Mouse (Mus musculus): ENCODE results near the gene Slc26a3. TPM values are rescaled to one million over a fixed set of nuclear protein-coding genes. Genes with fewer than 3 reads are reported as not detected.
A peak's percentile ranks its signal among the peaks of the same experiment; 100 is the strongest.
"Not testable (repeated sequence)": the region's sequence is repeated elsewhere in the genome, so short reads cannot be mapped to it uniquely, and the experiment has no call there.

The Slc26a3 gene
- polyA plus RNA-seq, 1 experiment from 2014 or later, result 0.05 TPM

DNA sequence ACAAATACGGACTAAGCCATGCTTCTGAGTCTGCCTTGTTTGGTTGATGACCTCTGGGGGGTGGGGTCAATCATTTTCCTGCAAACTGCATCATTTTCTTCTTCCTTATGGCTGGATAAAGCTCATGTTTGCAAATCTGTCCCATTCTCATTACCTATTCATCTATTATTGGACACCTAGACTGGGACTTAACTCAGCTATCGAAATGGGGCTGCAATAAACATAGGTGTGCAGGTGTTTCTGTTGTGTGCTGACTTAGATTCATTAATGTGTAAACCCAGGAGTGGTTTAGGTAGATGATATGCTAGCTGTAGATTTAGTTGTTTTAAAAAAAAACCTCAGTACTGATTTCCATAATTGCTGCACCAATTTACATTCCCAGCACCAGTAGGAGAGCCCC is 48.9 kb downstream of the Slc26a3 start:
- WGBS, result 72% methylated on average over 2 of the region's 2 CpGs

GRCm38 (mm10) chr12:31444131-31444546 is 53.5 kb downstream of the Slc26a3 start:
- peak; percentile 64 for ATAC-seq (replicated peaks; ENCODE audit: low FRiP score)
- Histone ChIP-seq H3K4me3 (replicated peaks) (peak overlapping the region; percentile 19; the same call in 1 of the 2 replicates), H3K36me3 (no peaks in the 10 kb centered on the region), H3K9ac (no peak overlapping the region), H3K4me1 (0 out of 2 replicates have a peak, but pooled peaks cover 6% of the 10 kb centered on the region), H3K4me2 (peak overlapping the region; percentile 56), H3K27me3 (0 out of 2 replicates have a peak, but pooled peaks cover 8% of the 10 kb centered on the region), H3K27ac (no peak overlapping the region), H3K9me3 (replicated peaks) (no peaks in the 10 kb centered on the region)
- WGBS, result under 1% methylated on average over 11 of the region's 11 CpGs

More for the DNA sequence above, 48.9 kb downstream of the Slc26a3 start:
- Histone ChIP-seq H3K27me3 (0 out of 2 replicates have a peak, but pooled peaks cover 8% of the 10 kb centered on the region), H3K4me1 (0 out of 2 replicates have a peak, but pooled peaks cover 6% of the 10 kb centered on the region), H3K36me3 (no peaks in the 10 kb centered on the region), H3K4me2 (no peak overlapping the region), H3K4me3 (replicated peaks) (no peak overlapping the region), H3K9me3 (replicated peaks) (no peaks in the 10 kb centered on the region), H3K27ac (no peak overlapping the region), H3K9ac (no peak overlapping the region)
- ATAC-seq (replicated peaks; ENCODE audit: low FRiP score), result no peak

DNA sequence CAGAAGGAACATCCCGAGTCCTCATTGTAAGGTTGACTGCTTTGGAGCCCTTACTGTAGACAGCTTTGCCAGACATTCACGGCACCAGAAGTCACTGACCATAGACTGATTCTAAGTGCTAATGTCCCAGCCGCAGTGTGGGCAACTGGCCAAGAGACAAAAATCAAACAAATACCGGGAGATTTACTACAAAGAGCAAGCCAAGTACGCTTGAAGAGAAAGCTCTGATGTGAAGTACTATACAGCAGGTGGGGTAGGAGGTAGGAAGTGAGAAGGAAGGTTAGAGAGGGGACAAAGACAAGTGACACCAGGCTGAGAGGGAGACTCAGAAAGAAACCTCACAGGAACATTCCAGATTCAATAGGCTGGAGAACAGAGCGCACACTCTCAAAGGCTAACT is 54.2 kb downstream of the Slc26a3 start:
- no peak for ATAC-seq (replicated peaks; ENCODE audit: low FRiP score)
- WGBS, result 64% methylated on average over 6 of the region's 6 CpGs
- no peak overlapping the region for H3K4me2 ChIP-seq

GRCm38 (mm10) chr12:31449341-31449740 is 58.7 kb downstream of the Slc26a3 start:
- Histone ChIP-seq H3K9ac (no peak overlapping the region), H3K27me3 (no peaks in the 10 kb centered on the region), H3K4me1 (0 out of 2 replicates have a peak, but pooled peaks cover 1% of the 10 kb centered on the region), H3K9me3 (replicated peaks) (no peaks in the 10 kb centered on the region), H3K4me3 (replicated peaks) (no peak overlapping the region), H3K27ac (no peak overlapping the region), H3K4me2 (no peak overlapping the region), H3K36me3 (no peaks in the 10 kb centered on the region)
- no peak for ATAC-seq (replicated peaks; ENCODE audit: low FRiP score)
- 94% methylated on average over 3 of the region's 3 CpGs for WGBS

More for the DNA sequence above, 54.2 kb downstream of the Slc26a3 start:
- no peaks in the 10 kb centered on the region for H3K36me3 ChIP-seq
- no peaks in the 10 kb centered on the region for H3K9me3 ChIP-seq (replicated peaks)
- H3K27me3 ChIP-seq, result 0 out of 2 replicates have a peak, but pooled peaks cover 8% of the 10 kb centered on the region
- H3K27ac ChIP-seq, result no peak overlapping the region
- 0 out of 2 replicates have a peak, but pooled peaks cover 6% of the 10 kb centered on the region for H3K4me1 ChIP-seq
- H3K4me3 ChIP-seq (replicated peaks), result no peak overlapping the region
- no peak overlapping the region for H3K9ac ChIP-seq

DNA sequence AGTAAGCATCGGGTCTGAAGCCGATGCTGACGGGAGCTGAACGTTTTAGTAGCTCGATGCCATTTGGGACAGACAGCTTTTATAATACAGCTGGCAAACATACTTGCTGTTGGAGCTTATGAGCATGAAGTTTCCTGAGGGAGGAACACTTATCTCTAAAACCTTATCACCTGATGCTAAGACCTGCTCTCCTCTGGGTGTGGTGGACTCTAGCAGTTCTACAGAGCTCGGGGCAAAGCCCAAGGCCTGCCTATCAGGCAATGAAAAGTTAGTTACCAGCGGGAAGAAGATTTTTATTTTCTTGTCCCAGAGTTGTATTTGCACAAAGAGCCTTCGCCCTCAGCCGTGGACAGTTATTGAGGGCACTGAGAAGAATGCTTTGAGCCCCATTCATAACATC is 65.6 kb downstream of the Slc26a3 start:
- no peak for ATAC-seq (replicated peaks; ENCODE audit: low FRiP score)
- Histone ChIP-seq H3K4me1 (no peaks in the 10 kb centered on the region), H3K27me3 (no peaks in the 10 kb centered on the region), H3K4me2 (no peak overlapping the region), H3K4me3 (replicated peaks) (no peak overlapping the region), H3K36me3 (no peaks in the 10 kb centered on the region), H3K9me3 (replicated peaks) (no peaks in the 10 kb centered on the region), H3K27ac (no peak overlapping the region), H3K9ac (no peak overlapping the region)
- 88% methylated on average over 9 of the region's 9 CpGs for WGBS

DNA sequence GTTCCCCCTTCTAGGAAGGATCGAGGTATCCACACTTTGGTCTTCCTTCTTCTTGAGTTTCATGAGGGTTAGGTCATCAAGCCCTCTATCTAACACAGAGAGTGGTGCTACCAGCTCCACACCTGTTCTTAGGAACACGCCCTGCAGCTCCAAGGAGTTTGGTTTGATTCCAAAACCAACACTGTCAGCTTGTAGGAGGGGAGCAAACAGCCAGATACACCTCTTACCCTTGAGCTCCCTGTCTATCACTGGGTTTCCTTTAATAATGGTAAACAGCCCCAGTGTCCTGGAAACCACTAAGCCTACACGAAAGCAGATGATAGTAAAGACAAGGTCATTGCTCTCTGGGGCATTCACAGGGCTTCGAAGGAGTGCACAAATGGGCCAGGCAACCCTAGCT is 67.8 kb downstream of the Slc26a3 start:
- Histone ChIP-seq H3K4me3 (replicated peaks) (no peak overlapping the region), H3K9ac (no peak overlapping the region), H3K4me1 (no peaks in the 10 kb centered on the region), H3K4me2 (no peak overlapping the region), H3K9me3 (replicated peaks) (no peaks in the 10 kb centered on the region), H3K36me3 (no peaks in the 10 kb centered on the region), H3K27me3 (no peaks in the 10 kb centered on the region), H3K27ac (no peak overlapping the region)
- 74% methylated on average over 4 of the region's 4 CpGs for WGBS
- ATAC-seq (replicated peaks; ENCODE audit: low FRiP score), result no peak

DNA sequence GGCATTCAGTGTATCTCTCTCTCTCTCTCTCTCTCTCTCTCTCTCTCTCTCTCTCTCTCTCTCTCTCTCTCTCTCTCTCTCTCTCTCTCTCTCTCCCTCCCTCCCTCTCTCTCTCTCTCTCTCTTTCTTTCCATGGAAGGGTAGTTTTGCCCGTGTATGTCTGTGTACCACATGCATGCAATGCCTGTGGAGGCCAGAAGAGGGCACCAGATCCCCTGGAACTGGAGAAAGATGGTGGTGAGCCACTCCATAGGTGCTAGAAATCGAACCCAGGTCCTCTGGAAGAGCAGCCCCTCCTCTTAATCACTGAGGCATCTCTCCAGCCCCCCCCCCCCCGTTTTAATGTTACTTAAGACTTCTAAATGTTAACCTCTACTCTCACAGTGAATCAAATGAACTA is 69.6 kb downstream of the Slc26a3 start:
- 54% methylated on average over 3 of the region's 3 CpGs for WGBS
- ATAC-seq (replicated peaks; ENCODE audit: low FRiP score); H3K27ac ChIP-seq; H3K4me1 ChIP-seq; H3K27me3 ChIP-seq; H3K36me3 ChIP-seq; H3K9me3 ChIP-seq (replicated peaks); H3K9ac ChIP-seq; H3K4me3 ChIP-seq (replicated peaks); H3K4me2 ChIP-seq: not testable (repeated sequence)

GRCm38 (mm10) chr12:31461371-31461770 is 70.7 kb downstream of the Slc26a3 start:
- Histone ChIP-seq H3K36me3 (no peaks in the 10 kb centered on the region), H3K4me1 (no peaks in the 10 kb centered on the region), H3K4me2 (no peak overlapping the region), H3K27ac (no peak overlapping the region), H3K27me3 (no peaks in the 10 kb centered on the region), H3K9me3 (replicated peaks) (no peaks in the 10 kb centered on the region), H3K4me3 (replicated peaks) (no peak overlapping the region), H3K9ac (no peak overlapping the region)
- ATAC-seq (replicated peaks; ENCODE audit: low FRiP score), result no peak
- WGBS, result 91% methylated on average over 9 of the region's 9 CpGs

GRCm38 (mm10) chr12:31462615-31463014 is 71.9 kb downstream of the Slc26a3 start:
- 72% methylated on average over 4 of the region's 4 CpGs for WGBS

DNA sequence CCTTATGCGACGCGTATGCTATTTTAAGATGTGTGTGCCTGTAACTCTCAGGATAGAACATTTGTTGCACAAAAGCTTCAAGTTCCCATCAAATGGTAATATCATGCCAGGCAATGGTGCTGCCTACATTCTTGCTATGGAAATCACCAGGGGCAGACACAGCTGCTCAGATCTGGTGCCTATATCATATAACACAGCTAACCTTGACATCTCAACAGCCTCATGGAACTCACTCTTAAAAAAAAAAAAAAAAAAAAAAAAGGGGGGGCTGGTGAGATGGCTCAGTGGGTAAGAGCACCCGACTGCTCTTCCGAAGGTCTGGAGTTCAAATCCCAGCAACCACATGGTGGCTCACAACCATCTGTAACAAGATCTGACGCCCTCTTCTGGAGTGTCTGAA is 87.5 kb downstream of the Slc26a3 start:
- not testable (repeated sequence) for H3K9me3 ChIP-seq (replicated peaks); H3K27me3 ChIP-seq; H3K4me3 ChIP-seq (replicated peaks); H3K27ac ChIP-seq; ATAC-seq (replicated peaks; ENCODE audit: low FRiP score); H3K36me3 ChIP-seq; H3K9ac ChIP-seq; H3K4me2 ChIP-seq; H3K4me1 ChIP-seq
- 93% methylated on average over 4 of the region's 6 CpGs for WGBS

More at GRCm38 (mm10) chr12:31462615-31463014, 71.9 kb downstream of the Slc26a3 start:
- no peaks in the 10 kb centered on the region for H3K9me3 ChIP-seq (replicated peaks)
- H3K9ac ChIP-seq, result no peak overlapping the region
- ATAC-seq (replicated peaks; ENCODE audit: low FRiP score), result no peak
- H3K27ac ChIP-seq, result no peak overlapping the region
- no peak overlapping the region for H3K4me2 ChIP-seq
- no peaks in the 10 kb centered on the region for H3K4me1 ChIP-seq
- H3K4me3 ChIP-seq (replicated peaks), result no peak overlapping the region
- H3K27me3 ChIP-seq, result no peaks in the 10 kb centered on the region
- no peaks in the 10 kb centered on the region for H3K36me3 ChIP-seq

DNA sequence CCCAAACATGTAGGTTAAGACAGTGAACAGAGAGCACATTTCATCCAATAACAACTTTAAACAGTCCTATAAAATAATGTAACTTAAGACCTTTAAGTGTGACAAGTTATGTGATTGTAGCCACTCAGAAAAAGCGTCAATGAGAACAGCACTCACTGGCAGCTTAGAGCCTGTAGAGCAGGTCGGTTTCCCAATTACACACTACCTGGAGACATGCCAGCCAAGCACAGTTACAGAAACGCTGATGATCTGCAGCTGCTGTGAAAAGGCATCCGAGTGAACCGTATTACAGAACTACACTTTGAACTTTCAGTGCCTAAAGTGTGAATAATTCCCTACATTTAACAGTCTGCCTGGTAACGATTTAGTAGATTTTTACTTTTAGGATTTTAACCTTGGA is 95.8 kb downstream of the Slc26a3 start:
- Histone ChIP-seq H3K27ac (no peak overlapping the region), H3K4me1 (no peaks in the 10 kb centered on the region), H3K36me3 (peaks cover 44% of the 10 kb centered on the region), H3K4me3 (replicated peaks) (no peak overlapping the region), H3K9ac (no peak overlapping the region), H3K27me3 (no peaks in the 10 kb centered on the region), H3K9me3 (replicated peaks) (no peaks in the 10 kb centered on the region), H3K4me2 (no peak overlapping the region)
- 71% methylated on average over 6 of the region's 6 CpGs for WGBS
- ATAC-seq (replicated peaks; ENCODE audit: low FRiP score), result no peak

DNA sequence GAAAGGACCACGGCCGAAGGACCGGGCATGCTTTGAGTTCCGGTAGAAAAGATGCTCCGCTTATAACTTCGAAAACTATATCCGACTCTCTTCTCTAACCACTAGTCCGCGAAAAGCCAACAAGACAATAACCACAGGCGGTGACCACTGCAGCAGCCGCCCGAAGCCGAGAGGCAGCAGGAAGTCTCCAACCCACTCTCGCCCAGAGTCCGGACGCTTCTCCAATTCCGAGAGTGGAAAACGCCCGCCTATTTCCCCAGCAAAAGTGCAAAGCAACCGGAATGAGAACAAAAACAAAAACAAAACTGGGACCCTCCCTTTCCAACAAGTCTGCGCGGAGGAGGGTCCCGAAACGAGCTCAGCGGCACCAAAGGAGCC is 108.3 kb downstream of the Slc26a3 start:
- H3K9ac ChIP-seq, result peak overlapping the region; percentile 89
- no peak for ATAC-seq (replicated peaks; ENCODE audit: low FRiP score)
- under 1% methylated on average over 25 of the region's 25 CpGs for WGBS
- peak overlapping the region; percentile 92 for H3K27ac ChIP-seq
- no peaks in the 10 kb centered on the region for H3K9me3 ChIP-seq (replicated peaks)
- peaks cover 10% of the 10 kb centered on the region for H3K4me1 ChIP-seq
- peaks cover 9% of the 10 kb centered on the region for H3K36me3 ChIP-seq
- H3K4me3 ChIP-seq (replicated peaks), result peak overlapping the region; percentile 97
- H3K27me3 ChIP-seq, result no peaks in the 10 kb centered on the region; the same call in 1 of the 2 replicates
- peak overlapping the region; percentile 80 for H3K4me2 ChIP-seq
